Mouse (Mus musculus): Measurements from ENCODE around the gene Defb20.
A peak's percentile ranks its signal among the peaks of the same experiment; 100 is the strongest.
"Not testable (repeated sequence)": the region's sequence is repeated elsewhere in the genome, so short reads cannot be mapped to it uniquely, and the experiment has no call there.

Gene Defb20

GRCm38 (mm10) chr2:152476763-152477162 lies at the start of gene Defb20:
Defb20 (plus strand) TSS chr2:152477063.
- no peak for DNase-seq

GRCm38 (mm10) chr2:152427493-152427892 lies 49.4 kb upstream of the Defb20 start:
- no peak for DNase-seq

- not testable (repeated sequence) for DNase-seq
These were observed 48.4 kb upstream of the Defb20 start for GRCm38 (mm10) chr2:152428481-152428880.

- no peak for DNase-seq
These were observed 40.4 kb upstream of the Defb20 start for GRCm38 (mm10) chr2:152436405-152436901.

GRCm38 (mm10) chr2:152436983-152437860 lies 39.6 kb upstream of the Defb20 start:
- DNase-seq = peak; percentile 95 to 96

DNA sequence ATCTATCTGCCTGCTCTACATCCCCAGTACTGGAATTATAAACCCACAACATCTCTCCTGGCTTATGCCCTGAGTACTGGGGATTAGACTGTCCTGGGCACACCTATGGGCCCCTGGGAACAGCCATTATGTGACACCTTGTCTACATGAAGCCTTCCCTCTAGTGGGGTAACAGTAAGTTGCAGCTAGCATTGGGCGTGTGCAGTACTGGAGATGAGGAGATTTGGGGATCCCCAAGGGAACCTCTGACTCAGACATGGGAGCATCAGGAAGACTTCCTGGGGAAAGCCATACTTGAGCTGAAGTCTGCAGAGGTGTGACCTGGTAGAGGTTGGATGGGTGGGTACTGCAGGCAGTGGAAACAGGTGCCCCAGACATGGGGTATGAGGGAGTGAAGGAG lies 37.9 kb upstream of the Defb20 start:
- DNase-seq = no peak

- DNase-seq = peak; percentile 40 to 42
These were observed 37.0 kb upstream of the Defb20 start for GRCm38 (mm10) chr2:152439833-152440232.

DNA sequence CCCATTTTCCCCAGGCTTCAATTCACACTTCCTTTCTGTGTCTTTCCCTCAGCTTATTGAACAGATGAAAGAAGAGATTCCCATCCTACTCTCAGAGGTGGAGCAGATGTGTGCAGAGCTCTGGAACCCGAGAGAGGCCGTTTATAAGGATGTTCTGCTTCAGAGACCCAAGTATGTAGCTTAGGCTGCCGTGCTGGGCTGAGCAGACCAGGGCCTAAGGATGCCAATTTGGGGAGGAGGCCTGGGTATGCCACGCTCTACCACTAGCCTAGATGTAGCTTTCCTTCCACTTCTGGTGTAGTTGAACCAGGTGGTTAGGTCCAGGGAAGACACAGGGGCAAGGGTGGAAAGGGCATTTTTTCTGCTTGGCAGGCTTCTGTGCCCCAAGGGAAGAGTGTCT lies 34.5 kb upstream of the Defb20 start:
- no peak for DNase-seq

DNA sequence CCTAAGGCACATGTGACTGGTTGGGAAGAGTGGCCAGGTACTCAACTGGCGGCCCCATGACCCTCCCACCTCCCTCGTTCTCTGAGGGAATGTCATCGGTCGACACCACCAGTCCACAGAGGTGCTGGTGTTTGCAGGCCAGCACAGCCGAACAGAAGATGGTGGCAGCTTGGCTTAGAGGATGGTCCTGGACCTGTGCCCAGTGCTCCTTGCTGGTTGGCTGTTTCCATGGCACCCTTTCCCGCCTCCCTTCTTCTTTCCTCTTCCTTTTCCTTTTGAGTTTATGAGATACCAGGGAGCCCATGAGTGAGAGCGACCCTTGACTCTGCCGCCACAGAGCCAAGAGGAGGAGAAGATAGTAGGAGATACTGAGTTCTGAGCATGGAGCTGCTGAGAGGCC lies 33.6 kb upstream of the Defb20 start:
- peak; percentile 79 to 87 for DNase-seq

DNA sequence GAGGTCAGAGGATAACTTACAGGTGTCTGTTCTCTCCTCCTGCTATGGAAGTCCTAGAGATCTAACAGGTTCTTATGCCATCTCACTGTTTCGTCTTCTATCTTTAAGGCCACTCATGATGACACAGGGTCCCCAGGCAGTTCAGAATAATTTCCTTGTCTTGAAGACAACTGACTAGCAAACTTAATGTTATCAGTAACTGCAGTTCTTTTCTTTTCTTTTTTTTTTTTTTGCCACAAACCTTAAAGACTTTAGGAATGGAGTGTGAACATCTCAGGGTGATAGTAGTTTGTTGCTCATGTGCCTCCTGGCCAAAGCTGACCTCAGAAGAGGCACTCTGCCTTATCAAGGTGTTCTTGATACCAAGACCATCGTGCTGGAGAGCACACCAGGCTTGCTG lies 30.2 kb upstream of the Defb20 start:
- DNase-seq = no peak

DNA sequence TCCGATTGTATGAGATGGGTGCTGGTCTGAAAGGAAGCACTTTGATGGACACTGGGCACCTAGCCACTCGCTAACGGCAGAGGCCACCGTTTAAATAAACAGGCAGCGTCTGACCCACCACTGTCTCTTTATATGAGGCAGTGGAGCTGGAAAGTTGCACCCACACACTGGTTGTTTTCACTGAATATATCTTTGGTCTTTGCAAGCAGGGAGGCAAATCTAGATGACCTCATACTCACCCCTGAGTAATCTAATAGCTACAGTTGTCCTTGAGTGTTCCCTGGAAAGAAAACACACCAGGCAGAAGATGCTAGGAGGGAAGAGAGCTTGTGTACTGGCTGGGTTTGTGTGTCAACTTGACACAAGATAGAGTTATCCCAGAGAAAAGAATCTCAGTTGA lies 29.4 kb upstream of the Defb20 start:
- DNase-seq = no peak

GRCm38 (mm10) chr2:152450241-152450640 lies 26.6 kb upstream of the Defb20 start:
- DNase-seq = peak; percentile 94 to 95

DNA sequence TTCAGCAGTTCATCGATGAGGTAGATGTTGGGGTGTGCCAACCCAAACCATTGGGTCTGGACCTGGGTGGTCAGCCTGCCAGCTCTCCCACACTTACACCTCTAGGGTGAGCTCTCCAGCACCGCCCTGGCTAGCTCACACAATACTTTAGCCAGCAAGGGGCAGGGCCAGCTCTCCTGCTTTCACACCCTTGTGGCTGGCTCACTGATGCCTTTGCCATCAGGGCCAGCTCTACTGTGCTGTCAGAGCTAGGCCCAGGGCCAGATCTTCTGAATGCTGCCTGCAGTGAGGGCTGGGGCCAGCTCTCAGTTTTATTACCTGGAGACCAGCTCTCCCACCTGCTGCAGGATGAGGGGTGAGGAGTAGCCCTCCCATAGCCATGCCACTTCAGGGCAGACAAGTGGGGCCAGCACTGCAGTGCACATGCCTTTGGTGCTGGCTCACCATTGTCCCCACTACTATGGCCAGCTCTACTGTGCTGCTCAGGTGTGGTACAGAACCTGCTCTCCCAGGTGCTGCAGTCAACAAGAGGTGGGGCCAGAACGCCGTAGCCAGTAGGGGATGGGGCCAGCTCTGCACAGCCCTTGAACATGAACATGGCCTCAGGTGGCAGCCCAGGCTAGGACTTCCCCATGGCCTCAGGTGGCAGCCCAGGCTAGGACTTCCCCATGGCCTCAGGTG lies 24.6 kb upstream of the Defb20 start:
- DNase-seq = peak; percentile 76 to 80

DNA sequence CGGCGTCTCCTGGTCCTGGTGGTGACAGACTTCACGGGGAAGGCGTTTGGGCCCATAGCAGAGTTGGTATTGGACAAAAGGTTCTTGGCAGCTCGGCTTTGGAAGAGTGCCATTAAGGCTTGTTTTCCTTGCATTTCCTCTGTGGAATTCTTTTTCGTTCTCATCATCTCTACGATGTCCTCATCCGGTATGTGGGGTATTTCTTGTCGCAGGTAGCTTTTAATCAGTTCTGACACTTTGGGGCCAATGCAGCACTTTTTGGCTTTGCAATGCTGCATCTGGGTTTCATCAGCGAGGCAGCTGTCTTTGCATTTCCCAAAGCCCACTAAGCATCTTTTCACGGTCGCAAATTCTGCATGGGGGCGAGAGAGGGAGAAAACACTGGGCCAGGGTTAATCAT lies 17.6 kb upstream of the Defb20 start:
- DNase-seq = no peak

DNA sequence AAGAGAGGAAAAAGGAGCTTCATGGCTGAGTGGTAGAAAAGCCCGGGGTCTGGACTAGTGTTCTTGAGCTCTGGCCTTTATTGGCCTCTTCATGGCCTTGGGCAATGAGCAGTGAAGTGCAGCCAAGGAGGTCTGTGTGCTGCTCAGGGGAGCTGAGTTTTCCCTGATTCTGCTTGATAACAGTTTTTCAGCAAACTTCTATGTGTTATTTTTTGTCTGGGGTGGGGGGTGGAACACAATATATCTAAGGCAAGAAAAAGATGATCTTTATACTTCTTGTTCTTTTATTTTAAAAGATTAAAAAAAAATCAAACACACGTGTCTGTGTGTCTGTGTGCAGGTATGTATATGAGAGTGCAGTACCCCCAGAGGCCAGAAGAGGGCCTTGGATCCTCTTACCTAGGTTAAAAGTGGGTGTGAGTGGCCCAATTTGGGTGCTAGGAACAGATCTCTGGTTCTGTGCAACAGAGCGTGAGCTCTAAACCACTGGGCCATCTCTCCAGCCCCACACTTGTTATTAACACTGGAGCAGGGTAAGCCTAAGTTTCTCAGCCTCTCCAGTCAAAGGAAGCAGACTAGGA lies 12.2 kb upstream of the Defb20 start, which contains the start of gene Defb23:
TSS of gene Defb23 (minus strand) at position 51 of the 581 bp plus-strand sequence.
- DNase-seq = no peak

DNA sequence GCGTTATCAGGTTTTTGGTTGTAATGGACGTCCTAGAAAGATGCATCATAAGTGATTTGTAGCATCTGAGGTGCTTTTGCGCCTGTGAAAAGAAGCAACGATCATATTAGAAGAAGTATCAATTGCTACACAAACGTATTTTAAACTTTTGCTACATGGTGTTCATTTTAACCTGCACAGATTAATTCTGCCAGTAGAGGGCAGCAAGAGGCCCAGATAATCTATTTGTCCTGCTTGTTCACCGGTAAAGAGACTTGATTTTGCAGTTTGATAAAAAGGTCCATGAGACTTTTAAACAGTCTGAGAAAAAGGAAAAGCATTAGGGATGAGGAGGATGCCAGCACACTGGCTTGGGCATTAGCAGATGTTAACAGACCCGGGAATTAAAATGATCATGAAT lies 5.9 kb upstream of the Defb20 start:
- DNase-seq = peak; percentile 70 to 71

DNA sequence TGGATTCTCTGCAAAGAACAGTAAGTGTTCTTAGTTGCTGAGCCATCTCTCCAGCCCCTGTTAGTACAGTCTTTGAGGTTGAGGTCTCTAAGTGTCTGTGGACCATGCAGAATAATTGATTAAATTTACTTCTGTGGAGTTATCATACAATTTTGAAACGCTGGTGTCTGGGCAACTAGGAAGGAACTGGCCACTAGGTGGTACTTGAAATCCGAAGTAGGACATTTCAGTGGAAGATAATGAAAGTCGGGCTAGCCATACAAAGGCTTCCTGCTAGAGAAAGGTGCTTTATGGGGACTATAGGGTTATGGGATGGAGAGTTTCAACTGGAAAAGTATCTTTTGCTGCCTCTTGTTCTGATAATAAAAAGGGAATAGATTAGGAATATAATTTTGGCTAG lies 4.4 kb upstream of the Defb20 start:
- DNase-seq = no peak

- DNase-seq = no peak
These were observed 4.0 kb downstream of the Defb20 start for GRCm38 (mm10) chr2:152480881-152481280.

DNA sequence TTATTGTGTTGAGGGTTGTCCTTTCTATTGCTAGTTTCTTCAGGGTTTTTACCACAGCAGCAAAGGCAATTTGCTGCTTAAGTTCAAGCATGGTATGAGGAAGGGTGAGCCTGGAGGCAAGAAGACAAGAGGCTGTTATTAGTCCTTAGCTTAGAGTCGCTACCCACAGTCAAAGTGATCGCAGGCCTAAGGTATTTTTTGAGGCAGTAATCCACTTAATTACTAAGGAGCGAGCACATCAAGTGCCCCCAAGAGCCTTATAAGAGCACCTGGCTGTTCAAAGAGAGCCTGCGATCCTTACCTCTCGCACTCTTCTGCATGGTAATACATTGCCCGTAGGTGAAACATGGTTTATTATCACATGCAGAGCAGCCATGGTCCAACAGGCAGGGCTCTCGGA lies 4.9 kb downstream of the Defb20 start:
- DNase-seq = no peak

- DNase-seq = peak in 1 of 2 experiments; percentile 19
These were observed 10.2 kb downstream of the Defb20 start for GRCm38 (mm10) chr2:152487024-152487423.

DNA sequence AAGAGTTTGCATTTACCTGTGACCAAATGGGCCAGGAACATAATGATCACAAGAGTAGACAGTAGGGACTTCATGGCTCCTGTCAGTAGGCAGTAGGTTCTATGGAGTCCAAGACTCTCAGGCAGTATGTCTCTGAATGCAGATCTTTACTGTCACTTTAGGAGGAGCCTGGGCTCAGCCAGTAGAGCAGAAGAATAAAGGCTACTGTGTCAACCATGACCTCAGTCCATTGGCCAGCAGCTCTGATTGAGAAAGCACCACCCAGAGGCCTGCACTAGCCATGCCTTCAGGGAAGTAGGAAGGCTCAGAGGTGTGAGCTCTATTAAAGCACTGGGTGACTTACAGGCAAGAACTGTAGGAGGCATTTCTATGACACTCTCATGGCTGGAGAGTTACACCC lies 13.2 kb downstream of the Defb20 start, which contains the start of gene Defb22:
TSS of gene Defb22 (minus strand) at position 101 of the 400 bp plus-strand sequence.
- DNase-seq = no peak

DNA sequence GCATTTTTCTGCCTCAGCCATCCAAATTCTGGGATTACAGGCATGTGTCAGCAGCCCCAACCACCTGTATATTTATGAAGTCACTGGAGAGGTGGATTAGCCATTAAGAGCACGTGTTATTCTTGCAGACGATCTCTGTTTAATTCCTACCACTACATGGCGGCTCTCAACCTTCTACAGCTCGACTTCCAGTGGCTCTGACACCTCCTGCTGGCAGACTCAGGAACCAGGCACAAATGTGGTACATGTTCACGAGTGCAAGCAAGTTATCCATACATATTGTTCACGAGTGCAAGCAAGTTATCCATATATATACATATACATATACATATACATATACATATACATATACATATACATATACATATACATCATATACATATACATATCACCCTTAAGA lies 16.3 kb downstream of the Defb20 start:
- no peak for DNase-seq

- no peak for DNase-seq
These were observed 21.2 kb downstream of the Defb20 start for GRCm38 (mm10) chr2:152498020-152498419.

All from cerebellum, postnatal 14 days (tissue).